Mouse (Mus musculus): ENCODE results near the gene Cntnap5b. TPM values are rescaled to one million over a fixed set of nuclear protein-coding genes. Genes with fewer than 3 reads are reported as not detected.
"Not testable (repeated sequence)": the region's sequence is repeated elsewhere in the genome, so short reads cannot be mapped to it uniquely, and the experiment has no call there.

Gene Cntnap5b
- polyA plus RNA-seq, 1 experiment from 2014 or later, result not detected

GRCm38 (mm10) chr1:99967300-99968089, 194.9 kb downstream of the Cntnap5b start:
- DNase-seq (ENCODE audit: low spot score) (no peak), ATAC-seq (replicated peaks; ENCODE audit: low FRiP score, low TSS enrichment, low read depth) (no peak)
- Histone ChIP-seq H3K36me3 (ENCODE audit: control insufficient read depth, insufficient read depth, low read length) (no peaks in the 10 kb centered on the region), H3K4me2 (ENCODE audit: low read length) (no peak overlapping the region), H3K4me1 (replicated peaks; ENCODE audit: control insufficient read depth, insufficient read depth, low read length) (no peaks in the 10 kb centered on the region), H3K27ac (ENCODE audit: low read depth) (no peak overlapping the region), H3K4me3 (ENCODE audit: low read depth, low read length) (no peak overlapping the region), H3K9me3 (ENCODE audit: control insufficient read depth, low read length) (no peaks in the 10 kb centered on the region), H3K9ac (ENCODE audit: low read length) (no peak overlapping the region), H3K27me3 (replicated peaks; ENCODE audit: control insufficient read depth, insufficient read depth, low read length) (no peaks in the 10 kb centered on the region)
- WGBS, result 87% methylated on average over 2 of the region's 2 CpGs

- no peak overlapping the region for H3K9ac ChIP-seq (ENCODE audit: low read length)
- no peak overlapping the region for H3K27ac ChIP-seq (ENCODE audit: low read depth)
- DNase-seq (ENCODE audit: low spot score), result no peak
- no peak for ATAC-seq (replicated peaks; ENCODE audit: low FRiP score, low TSS enrichment, low read depth)
- no peaks in the 10 kb centered on the region for H3K9me3 ChIP-seq (ENCODE audit: control insufficient read depth, low read length)
- 54% methylated on average over 4 of the region's 4 CpGs for WGBS
- no peaks in the 10 kb centered on the region for H3K4me1 ChIP-seq (replicated peaks; ENCODE audit: control insufficient read depth, insufficient read depth, low read length)
- no peaks in the 10 kb centered on the region for H3K27me3 ChIP-seq (replicated peaks; ENCODE audit: control insufficient read depth, insufficient read depth, low read length)
- H3K36me3 ChIP-seq (ENCODE audit: control insufficient read depth, insufficient read depth, low read length), result no peaks in the 10 kb centered on the region
- no peak overlapping the region for H3K4me3 ChIP-seq (ENCODE audit: low read depth, low read length)
- no peak overlapping the region for H3K4me2 ChIP-seq (ENCODE audit: low read length)
Observed at GRCm38 (mm10) chr1:99970184-99971086, 197.9 kb downstream of the Cntnap5b start.

GRCm38 (mm10) chr1:100001226-100001625, 228.7 kb downstream of the Cntnap5b start:
- DNase-seq (ENCODE audit: low spot score); H3K36me3 ChIP-seq (ENCODE audit: control insufficient read depth, insufficient read depth, low read length); H3K4me1 ChIP-seq (replicated peaks; ENCODE audit: control insufficient read depth, insufficient read depth, low read length); H3K9me3 ChIP-seq (ENCODE audit: control insufficient read depth, low read length); ATAC-seq (replicated peaks; ENCODE audit: low FRiP score, low TSS enrichment, low read depth); H3K9ac ChIP-seq (ENCODE audit: low read length); H3K4me2 ChIP-seq (ENCODE audit: low read length); H3K4me3 ChIP-seq (ENCODE audit: low read depth, low read length); H3K27me3 ChIP-seq (replicated peaks; ENCODE audit: control insufficient read depth, insufficient read depth, low read length); H3K27ac ChIP-seq (ENCODE audit: low read depth): not testable (repeated sequence)
- 92% methylated on average over 4 of the region's 4 CpGs for WGBS

GRCm38 (mm10) chr1:100006021-100006745, 233.6 kb downstream of the Cntnap5b start:
- Histone ChIP-seq H3K9ac (ENCODE audit: low read length) (no peak overlapping the region), H3K4me1 (replicated peaks; ENCODE audit: control insufficient read depth, insufficient read depth, low read length) (no peaks in the 10 kb centered on the region), H3K4me3 (ENCODE audit: low read depth, low read length) (no peak overlapping the region), H3K9me3 (ENCODE audit: control insufficient read depth, low read length) (no peaks in the 10 kb centered on the region), H3K27me3 (replicated peaks; ENCODE audit: control insufficient read depth, insufficient read depth, low read length) (no peaks in the 10 kb centered on the region), H3K36me3 (ENCODE audit: control insufficient read depth, insufficient read depth, low read length) (no peaks in the 10 kb centered on the region), H3K27ac (ENCODE audit: low read depth) (no peak overlapping the region), H3K4me2 (ENCODE audit: low read length) (no peak overlapping the region)
- ATAC-seq (replicated peaks; ENCODE audit: low FRiP score, low TSS enrichment, low read depth) (no peak), DNase-seq (ENCODE audit: low spot score) (no peak)
- 74% methylated on average over 5 of the region's 5 CpGs for WGBS

GRCm38 (mm10) chr1:100041808-100042207, 269.2 kb downstream of the Cntnap5b start:
- H3K36me3 ChIP-seq (ENCODE audit: control insufficient read depth, insufficient read depth, low read length), result no peaks in the 10 kb centered on the region
- H3K9me3 ChIP-seq (ENCODE audit: control insufficient read depth, low read length), result no peaks in the 10 kb centered on the region
- no peaks in the 10 kb centered on the region for H3K4me1 ChIP-seq (replicated peaks; ENCODE audit: control insufficient read depth, insufficient read depth, low read length)
- WGBS, result 81% methylated on average over 2 of the region's 2 CpGs
- no peak overlapping the region for H3K9ac ChIP-seq (ENCODE audit: low read length)
- H3K27me3 ChIP-seq (replicated peaks; ENCODE audit: control insufficient read depth, insufficient read depth, low read length), result no peaks in the 10 kb centered on the region
- no peak overlapping the region for H3K4me2 ChIP-seq (ENCODE audit: low read length)
- no peak for DNase-seq (ENCODE audit: low spot score)
- no peak overlapping the region for H3K4me3 ChIP-seq (ENCODE audit: low read depth, low read length)
- H3K27ac ChIP-seq (ENCODE audit: low read depth), result no peak overlapping the region
- no peak for ATAC-seq (replicated peaks; ENCODE audit: low FRiP score, low TSS enrichment, low read depth)

- DNase-seq (ENCODE audit: low spot score), result no peak
- H3K4me3 ChIP-seq (ENCODE audit: low read depth, low read length), result no peak overlapping the region
- no peaks in the 10 kb centered on the region for H3K4me1 ChIP-seq (replicated peaks; ENCODE audit: control insufficient read depth, insufficient read depth, low read length)
- no peaks in the 10 kb centered on the region for H3K27me3 ChIP-seq (replicated peaks; ENCODE audit: control insufficient read depth, insufficient read depth, low read length)
- no peak overlapping the region for H3K9ac ChIP-seq (ENCODE audit: low read length)
- no peak overlapping the region for H3K4me2 ChIP-seq (ENCODE audit: low read length)
- H3K36me3 ChIP-seq (ENCODE audit: control insufficient read depth, insufficient read depth, low read length), result no peaks in the 10 kb centered on the region
- no peaks in the 10 kb centered on the region for H3K9me3 ChIP-seq (ENCODE audit: control insufficient read depth, low read length)
- no peak overlapping the region for H3K27ac ChIP-seq (ENCODE audit: low read depth)
- WGBS, result 64% methylated on average over 2 of the region's 2 CpGs
- no peak for ATAC-seq (replicated peaks; ENCODE audit: low FRiP score, low TSS enrichment, low read depth)
Observed at GRCm38 (mm10) chr1:100079812-100080211, 307.2 kb downstream of the Cntnap5b start.

- Histone ChIP-seq H3K27me3 (replicated peaks; ENCODE audit: control insufficient read depth, insufficient read depth, low read length) (no peaks in the 10 kb centered on the region), H3K27ac (ENCODE audit: low read depth) (no peak overlapping the region), H3K9ac (ENCODE audit: low read length) (no peak overlapping the region), H3K4me2 (ENCODE audit: low read length) (no peak overlapping the region), H3K4me3 (ENCODE audit: low read depth, low read length) (no peak overlapping the region), H3K9me3 (ENCODE audit: control insufficient read depth, low read length) (no peaks in the 10 kb centered on the region), H3K36me3 (ENCODE audit: control insufficient read depth, insufficient read depth, low read length) (no peaks in the 10 kb centered on the region), H3K4me1 (replicated peaks; ENCODE audit: control insufficient read depth, insufficient read depth, low read length) (no peaks in the 10 kb centered on the region)
- ATAC-seq (replicated peaks; ENCODE audit: low FRiP score, low TSS enrichment, low read depth) (no peak), DNase-seq (ENCODE audit: low spot score) (no peak)
Observed at GRCm38 (mm10) chr1:100100516-100100915, 328.0 kb downstream of the Cntnap5b start.

- H3K4me2 ChIP-seq (ENCODE audit: low read length), result no peak overlapping the region
- no peaks in the 10 kb centered on the region for H3K36me3 ChIP-seq (ENCODE audit: control insufficient read depth, insufficient read depth, low read length)
- H3K9ac ChIP-seq (ENCODE audit: low read length), result no peak overlapping the region
- WGBS, result 75% methylated on average over 1 of the region's 1 CpGs
- no peak overlapping the region for H3K27ac ChIP-seq (ENCODE audit: low read depth)
- no peak for ATAC-seq (replicated peaks; ENCODE audit: low FRiP score, low TSS enrichment, low read depth)
- H3K4me1 ChIP-seq (replicated peaks; ENCODE audit: control insufficient read depth, insufficient read depth, low read length), result no peaks in the 10 kb centered on the region
- no peak overlapping the region for H3K4me3 ChIP-seq (ENCODE audit: low read depth, low read length)
- H3K9me3 ChIP-seq (ENCODE audit: control insufficient read depth, low read length), result no peaks in the 10 kb centered on the region
- H3K27me3 ChIP-seq (replicated peaks; ENCODE audit: control insufficient read depth, insufficient read depth, low read length), result no peaks in the 10 kb centered on the region
- DNase-seq (ENCODE audit: low spot score), result no peak
Observed at GRCm38 (mm10) chr1:100101017-100101416, 328.5 kb downstream of the Cntnap5b start.
